Mouse (Mus musculus): ENCODE data around the gene Mrpl34. TPM values are rescaled to one million over a fixed set of nuclear protein-coding genes. Genes with fewer than 3 reads are reported as not detected.
A peak's percentile ranks its signal among the peaks of the same experiment; 100 is the strongest.

The Mrpl34 gene
- polyA plus RNA-seq, 1 experiment from 2014 or later, result 239 TPM

GRCm38 (mm10) chr8:71472601-71473386 is 8.0 kb downstream of the Mrpl34 start:
- ATAC-seq (ENCODE audit: low FRiP score), result no peak
- 84% methylated on average over 8 of the region's 8 CpGs for WGBS
- Histone ChIP-seq H3K4me1 (replicated peaks; ENCODE audit: control insufficient read depth, insufficient read depth, low read length) (peaks cover 11% of the 10 kb centered on the region), H3K27me3 (ENCODE audit: control insufficient read depth, insufficient read depth, low read length) (no peaks in the 10 kb centered on the region), H3K4me3 (ENCODE audit: low read depth, low read length) (no peak overlapping the region), H3K9ac (ENCODE audit: low read depth, low read length) (no peak overlapping the region), H3K9me3 (ENCODE audit: control insufficient read depth, low read length) (no peaks in the 10 kb centered on the region), H3K36me3 (ENCODE audit: control insufficient read depth, insufficient read depth, low read length) (peaks cover 4% of the 10 kb centered on the region; the same call in 1 of the 2 replicates), H3K27ac (ENCODE audit: low read depth, low read length) (no peak overlapping the region), H3K4me2 (replicated peaks; ENCODE audit: low read depth, low read length) (no peak overlapping the region)
- no peak for DNase-seq (ENCODE audit: low spot score)

GRCm38 (mm10) chr8:71474344-71474743 is 9.6 kb downstream of the Mrpl34 start:
- no peak overlapping the region for H3K4me2 ChIP-seq (replicated peaks; ENCODE audit: low read depth, low read length)
- no peaks in the 10 kb centered on the region for H3K27me3 ChIP-seq (ENCODE audit: control insufficient read depth, insufficient read depth, low read length)
- H3K9me3 ChIP-seq (ENCODE audit: control insufficient read depth, low read length), result no peaks in the 10 kb centered on the region
- H3K9ac ChIP-seq (ENCODE audit: low read depth, low read length), result no peak overlapping the region
- H3K4me3 ChIP-seq (ENCODE audit: low read depth, low read length), result no peak overlapping the region
- ATAC-seq (ENCODE audit: low FRiP score), result no peak
- WGBS, result 95% methylated on average over 18 of the region's 18 CpGs
- DNase-seq (ENCODE audit: low spot score), result no peak
- H3K36me3 ChIP-seq (ENCODE audit: control insufficient read depth, insufficient read depth, low read length), result peaks cover 4% of the 10 kb centered on the region; the same call in 1 of the 2 replicates
- no peak overlapping the region for H3K27ac ChIP-seq (ENCODE audit: low read depth, low read length)
- H3K4me1 ChIP-seq (replicated peaks; ENCODE audit: control insufficient read depth, insufficient read depth, low read length), result peaks cover 11% of the 10 kb centered on the region

- peak; percentile 4; the same call in 1 of the 2 replicates for ATAC-seq (ENCODE audit: low FRiP score)
- no peak overlapping the region for H3K4me2 ChIP-seq (replicated peaks; ENCODE audit: low read depth, low read length)
- H3K27ac ChIP-seq (ENCODE audit: low read depth, low read length), result peak overlapping the region; percentile 12; the same call in 1 of the 2 replicates
- no peak overlapping the region; the same call in 1 of the 2 replicates for H3K9ac ChIP-seq (ENCODE audit: low read depth, low read length)
- no peak overlapping the region for H3K4me3 ChIP-seq (ENCODE audit: low read depth, low read length)
- H3K9me3 ChIP-seq (ENCODE audit: control insufficient read depth, low read length), result no peaks in the 10 kb centered on the region
- H3K4me1 ChIP-seq (replicated peaks; ENCODE audit: control insufficient read depth, insufficient read depth, low read length), result peaks cover 8% of the 10 kb centered on the region
- no peak for DNase-seq (ENCODE audit: low spot score)
- WGBS, result 91% methylated on average over 25 of the region's 25 CpGs
- no peaks in the 10 kb centered on the region for H3K27me3 ChIP-seq (ENCODE audit: control insufficient read depth, insufficient read depth, low read length)
- peaks cover 4% of the 10 kb centered on the region; the same call in 1 of the 2 replicates for H3K36me3 ChIP-seq (ENCODE audit: control insufficient read depth, insufficient read depth, low read length)
These were observed 10.3 kb downstream of the Mrpl34 start for GRCm38 (mm10) chr8:71474785-71475701.

GRCm38 (mm10) chr8:71475702-71476075 is 10.9 kb downstream of the Mrpl34 start:
- Histone ChIP-seq H3K4me1 (replicated peaks; ENCODE audit: control insufficient read depth, insufficient read depth, low read length) (peaks cover 6% of the 10 kb centered on the region; the same call in 1 of the 2 replicates), H3K27me3 (ENCODE audit: control insufficient read depth, insufficient read depth, low read length) (no peaks in the 10 kb centered on the region), H3K9ac (ENCODE audit: low read depth, low read length) (no peak overlapping the region; the same call in 1 of the 2 replicates), H3K27ac (ENCODE audit: low read depth, low read length) (peak overlapping the region; percentile 12; the same call in 1 of the 2 replicates), H3K4me2 (replicated peaks; ENCODE audit: low read depth, low read length) (peak overlapping the region; percentile 95), H3K36me3 (ENCODE audit: control insufficient read depth, insufficient read depth, low read length) (peaks cover 4% of the 10 kb centered on the region; the same call in 1 of the 2 replicates), H3K4me3 (ENCODE audit: low read depth, low read length) (peak overlapping the region; percentile 54), H3K9me3 (ENCODE audit: control insufficient read depth, low read length) (no peaks in the 10 kb centered on the region)
- DNase-seq (ENCODE audit: low spot score) (peak; percentile 27), ATAC-seq (ENCODE audit: low FRiP score) (no peak)
- 31% methylated on average over 4 of the region's 4 CpGs for WGBS

GRCm38 (mm10) chr8:71476099-71476940 is 11.6 kb downstream of the Mrpl34 start:
- H3K9me3 ChIP-seq (ENCODE audit: control insufficient read depth, low read length), result no peaks in the 10 kb centered on the region
- no peaks in the 10 kb centered on the region for H3K27me3 ChIP-seq (ENCODE audit: control insufficient read depth, insufficient read depth, low read length)
- H3K4me1 ChIP-seq (replicated peaks; ENCODE audit: control insufficient read depth, insufficient read depth, low read length), result peaks cover 6% of the 10 kb centered on the region; the same call in 1 of the 2 replicates
- H3K36me3 ChIP-seq (ENCODE audit: control insufficient read depth, insufficient read depth, low read length), result peaks cover 4% of the 10 kb centered on the region; the same call in 1 of the 2 replicates
- peak overlapping the region; percentile 83 for H3K27ac ChIP-seq (ENCODE audit: low read depth, low read length)
- peak overlapping the region; percentile 54 for H3K4me3 ChIP-seq (ENCODE audit: low read depth, low read length)
- ATAC-seq (ENCODE audit: low FRiP score), result peak; percentile 68
- WGBS, result under 1% methylated on average over 74 of the region's 121 CpGs
- H3K4me2 ChIP-seq (replicated peaks; ENCODE audit: low read depth, low read length), result peak overlapping the region; percentile 95
- peak overlapping the region; percentile 65 for H3K9ac ChIP-seq (ENCODE audit: low read depth, low read length)
- DNase-seq (ENCODE audit: low spot score), result peak; percentile 85

GRCm38 (mm10) chr8:71477196-71477845 is 12.6 kb downstream of the Mrpl34 start:
- Histone ChIP-seq H3K4me3 (ENCODE audit: low read depth, low read length) (no peak overlapping the region), H3K27ac (ENCODE audit: low read depth, low read length) (0 out of 2 replicates have a peak overlapping the region, but pooled peaks have one; percentile 83), H3K9ac (ENCODE audit: low read depth, low read length) (no peak overlapping the region), H3K36me3 (ENCODE audit: control insufficient read depth, insufficient read depth, low read length) (peaks cover 4% of the 10 kb centered on the region; the same call in 1 of the 2 replicates), H3K27me3 (ENCODE audit: control insufficient read depth, insufficient read depth, low read length) (peaks cover 2% of the 10 kb centered on the region; the same call in 1 of the 2 replicates), H3K4me1 (replicated peaks; ENCODE audit: control insufficient read depth, insufficient read depth, low read length) (peaks cover 6% of the 10 kb centered on the region; the same call in 1 of the 2 replicates), H3K9me3 (ENCODE audit: control insufficient read depth, low read length) (no peaks in the 10 kb centered on the region), H3K4me2 (replicated peaks; ENCODE audit: low read depth, low read length) (peak overlapping the region; percentile 95)
- no peak for ATAC-seq (ENCODE audit: low FRiP score)
- 38% methylated on average over 14 of the region's 14 CpGs for WGBS
- peak; percentile 59 for DNase-seq (ENCODE audit: low spot score)

- Histone ChIP-seq H3K9ac (ENCODE audit: low read depth, low read length) (no peak overlapping the region), H3K27ac (ENCODE audit: low read depth, low read length) (no peak overlapping the region), H3K4me2 (replicated peaks; ENCODE audit: low read depth, low read length) (no peak overlapping the region), H3K36me3 (ENCODE audit: control insufficient read depth, insufficient read depth, low read length) (peaks cover 5% of the 10 kb centered on the region; the same call in 1 of the 2 replicates), H3K9me3 (ENCODE audit: control insufficient read depth, low read length) (no peaks in the 10 kb centered on the region), H3K4me1 (replicated peaks; ENCODE audit: control insufficient read depth, insufficient read depth, low read length) (peaks cover 6% of the 10 kb centered on the region; the same call in 1 of the 2 replicates), H3K27me3 (ENCODE audit: control insufficient read depth, insufficient read depth, low read length) (peaks cover 2% of the 10 kb centered on the region; the same call in 1 of the 2 replicates), H3K4me3 (ENCODE audit: low read depth, low read length) (no peak overlapping the region)
- no peak for ATAC-seq (ENCODE audit: low FRiP score)
- no peak for DNase-seq (ENCODE audit: low spot score)
- WGBS, result 93% methylated on average over 11 of the region's 11 CpGs
These were observed 14.2 kb downstream of the Mrpl34 start for GRCm38 (mm10) chr8:71478943-71479342.

All from hindbrain, embryonic 11.5 days (tissue).